Mouse (Mus musculus): ENCODE measurements around the gene Tlk2. TPM values are rescaled to one million over a fixed set of nuclear protein-coding genes. Genes with fewer than 3 reads are reported as not detected.

Gene Tlk2
- polyA plus RNA-seq, 1 experiment from 2014 or later = 22.8 TPM

- DNase-seq (ENCODE audit: low spot score) = no peak
- 93% methylated on average over 4 of the region's 4 CpGs for WGBS
- H3K4me1 ChIP-seq = peaks cover 27% of the 10 kb centered on the region
- peak overlapping the region; percentile 95 for H3K4me3 ChIP-seq
- no peaks in the 10 kb centered on the region for H3K27me3 ChIP-seq (ENCODE audit: low read depth, poor library complexity, severe bottlenecking)
- H3K36me3 ChIP-seq = peaks cover 21% of the 10 kb centered on the region
- peak overlapping the region; percentile 99; the same call in 1 of the 2 replicates for H3K27ac ChIP-seq (replicated peaks)
- H3K9me3 ChIP-seq (replicated peaks) = no peaks in the 10 kb centered on the region
Measured at GRCm38 (mm10) chr11:105179523-105179922, 916 bp downstream of the Tlk2 start.

- peaks cover 27% of the 10 kb centered on the region for H3K4me1 ChIP-seq
- no peak for DNase-seq (ENCODE audit: low spot score)
Measured at GRCm38 (mm10) chr11:105180471-105181091, 2.0 kb downstream of the Tlk2 start.

GRCm38 (mm10) chr11:105181126-105181637 lies 2.6 kb downstream of the Tlk2 start:
- H3K4me1 ChIP-seq = peaks cover 27% of the 10 kb centered on the region
- peak overlapping the region; percentile 95 for H3K4me3 ChIP-seq
- peak overlapping the region; percentile 99 for H3K27ac ChIP-seq (replicated peaks)
- no peaks in the 10 kb centered on the region for H3K9me3 ChIP-seq (replicated peaks)
- H3K27me3 ChIP-seq (ENCODE audit: low read depth, poor library complexity, severe bottlenecking) = no peaks in the 10 kb centered on the region
- peaks cover 37% of the 10 kb centered on the region for H3K36me3 ChIP-seq
- WGBS = under 1% methylated on average over 50 of the region's 60 CpGs
- peak; percentile 96 for DNase-seq (ENCODE audit: low spot score)

More at GRCm38 (mm10) chr11:105180471-105181091, 2.0 kb downstream of the Tlk2 start:
- Histone ChIP-seq H3K9me3 (replicated peaks) (no peaks in the 10 kb centered on the region), H3K4me3 (peak overlapping the region; percentile 95), H3K27me3 (ENCODE audit: low read depth, poor library complexity, severe bottlenecking) (no peaks in the 10 kb centered on the region), H3K36me3 (peaks cover 31% of the 10 kb centered on the region), H3K27ac (replicated peaks) (peak overlapping the region; percentile 99)
- under 1% methylated on average over 35 of the region's 35 CpGs for WGBS

GRCm38 (mm10) chr11:105181689-105182460 lies 3.3 kb downstream of the Tlk2 start:
- H3K4me1 ChIP-seq = peaks cover 27% of the 10 kb centered on the region
- peaks cover 42% of the 10 kb centered on the region for H3K36me3 ChIP-seq
- H3K27ac ChIP-seq (replicated peaks) = peak overlapping the region; percentile 99
- H3K9me3 ChIP-seq (replicated peaks) = no peaks in the 10 kb centered on the region
- peak overlapping the region; percentile 95 for H3K4me3 ChIP-seq
- peak; percentile 69 for DNase-seq (ENCODE audit: low spot score)
- no peaks in the 10 kb centered on the region for H3K27me3 ChIP-seq (ENCODE audit: low read depth, poor library complexity, severe bottlenecking)
- WGBS = 2% methylated on average over 86 of the region's 89 CpGs

- Histone ChIP-seq H3K4me3 (peak overlapping the region; percentile 95), H3K9me3 (replicated peaks) (no peaks in the 10 kb centered on the region), H3K27ac (replicated peaks) (peak overlapping the region; percentile 99), H3K4me1 (peaks cover 27% of the 10 kb centered on the region), H3K36me3 (peaks cover 46% of the 10 kb centered on the region), H3K27me3 (ENCODE audit: low read depth, poor library complexity, severe bottlenecking) (no peaks in the 10 kb centered on the region)
- no peak for DNase-seq (ENCODE audit: low spot score)
- 9% methylated on average over 4 of the region's 4 CpGs for WGBS
Measured at GRCm38 (mm10) chr11:105182461-105182855, 3.9 kb downstream of the Tlk2 start.

- Histone ChIP-seq H3K27me3 (ENCODE audit: low read depth, poor library complexity, severe bottlenecking) (no peaks in the 10 kb centered on the region), H3K4me3 (no peak overlapping the region), H3K9me3 (replicated peaks) (no peaks in the 10 kb centered on the region), H3K4me1 (peaks cover 20% of the 10 kb centered on the region), H3K27ac (replicated peaks) (no peak overlapping the region), H3K36me3 (peaks cover 49% of the 10 kb centered on the region)
- 89% methylated on average over 3 of the region's 3 CpGs for WGBS
- no peak for DNase-seq (ENCODE audit: low spot score)
Measured at GRCm38 (mm10) chr11:105184678-105185077, 6.1 kb downstream of the Tlk2 start.

GRCm38 (mm10) chr11:105192186-105192585 lies 13.6 kb downstream of the Tlk2 start:
- 92% methylated on average over 3 of the region's 3 CpGs for WGBS
- Histone ChIP-seq H3K36me3 (peaks cover 46% of the 10 kb centered on the region), H3K4me1 (no peaks in the 10 kb centered on the region)

GRCm38 (mm10) chr11:105196893-105197662 lies 18.5 kb downstream of the Tlk2 start:
- H3K27ac ChIP-seq (replicated peaks) = no peak overlapping the region
- DNase-seq (ENCODE audit: low spot score) = no peak
- peaks cover 39% of the 10 kb centered on the region for H3K36me3 ChIP-seq
- no peak overlapping the region for H3K4me3 ChIP-seq
- H3K9me3 ChIP-seq (replicated peaks) = no peaks in the 10 kb centered on the region
- WGBS = 88% methylated on average over 4 of the region's 4 CpGs
- no peaks in the 10 kb centered on the region for H3K4me1 ChIP-seq
- no peaks in the 10 kb centered on the region for H3K27me3 ChIP-seq (ENCODE audit: low read depth, poor library complexity, severe bottlenecking)

More at GRCm38 (mm10) chr11:105192186-105192585, 13.6 kb downstream of the Tlk2 start:
- Histone ChIP-seq H3K9me3 (replicated peaks) (no peaks in the 10 kb centered on the region), H3K27ac (replicated peaks) (no peak overlapping the region), H3K4me3 (no peak overlapping the region), H3K27me3 (ENCODE audit: low read depth, poor library complexity, severe bottlenecking) (no peaks in the 10 kb centered on the region)
- no peak for DNase-seq (ENCODE audit: low spot score)

GRCm38 (mm10) chr11:105202403-105202802 lies 23.8 kb downstream of the Tlk2 start:
- H3K4me3 ChIP-seq = no peak overlapping the region
- 57% methylated on average over 3 of the region's 3 CpGs for WGBS
- peaks cover 20% of the 10 kb centered on the region for H3K36me3 ChIP-seq
- no peaks in the 10 kb centered on the region for H3K9me3 ChIP-seq (replicated peaks)
- no peak overlapping the region for H3K27ac ChIP-seq (replicated peaks)
- peaks cover 12% of the 10 kb centered on the region for H3K4me1 ChIP-seq
- H3K27me3 ChIP-seq (ENCODE audit: low read depth, poor library complexity, severe bottlenecking) = no peaks in the 10 kb centered on the region
- no peak for DNase-seq (ENCODE audit: low spot score)

- Histone ChIP-seq H3K9me3 (replicated peaks) (no peaks in the 10 kb centered on the region), H3K4me1 (no peaks in the 10 kb centered on the region), H3K36me3 (peaks cover 71% of the 10 kb centered on the region), H3K4me3 (no peak overlapping the region), H3K27ac (replicated peaks) (no peak overlapping the region), H3K27me3 (ENCODE audit: low read depth, poor library complexity, severe bottlenecking) (no peaks in the 10 kb centered on the region)
- WGBS = 92% methylated on average over 1 of the region's 1 CpGs
- no peak for DNase-seq (ENCODE audit: low spot score)
Measured at GRCm38 (mm10) chr11:105210007-105210406, 31.4 kb downstream of the Tlk2 start.

GRCm38 (mm10) chr11:105214257-105214656 lies 35.6 kb downstream of the Tlk2 start:
- H3K36me3 ChIP-seq = peaks cover 67% of the 10 kb centered on the region
- H3K27me3 ChIP-seq (ENCODE audit: low read depth, poor library complexity, severe bottlenecking) = no peaks in the 10 kb centered on the region
- no peak overlapping the region for H3K27ac ChIP-seq (replicated peaks)
- no peak overlapping the region for H3K4me3 ChIP-seq
- no peak for DNase-seq (ENCODE audit: low spot score)
- no peaks in the 10 kb centered on the region for H3K4me1 ChIP-seq
- H3K9me3 ChIP-seq (replicated peaks) = no peaks in the 10 kb centered on the region
- WGBS = 98% methylated on average over 1 of the region's 1 CpGs

GRCm38 (mm10) chr11:105217771-105218170 lies 39.2 kb downstream of the Tlk2 start:
- no peaks in the 10 kb centered on the region for H3K4me1 ChIP-seq
- no peak overlapping the region for H3K27ac ChIP-seq (replicated peaks)
- no peaks in the 10 kb centered on the region for H3K27me3 ChIP-seq (ENCODE audit: low read depth, poor library complexity, severe bottlenecking)
- DNase-seq (ENCODE audit: low spot score) = no peak
- peaks cover 54% of the 10 kb centered on the region for H3K36me3 ChIP-seq
- no peak overlapping the region for H3K4me3 ChIP-seq
- WGBS = 93% methylated on average over 2 of the region's 2 CpGs
- no peaks in the 10 kb centered on the region for H3K9me3 ChIP-seq (replicated peaks)
